Comparison of ENCODE assay signal across 13 mouse cellular contexts in genomic region chr10:122121290-122121970, GRCm38 (mm10). TPM values are rescaled to one million over a fixed set of nuclear protein-coding genes. Genes with fewer than 3 reads are reported as not detected.
DNase-seq lines count a peak whose midpoint lies in the region; ATAC-seq and TF ChIP-seq lines count a peak whose summit lies in the region.
"Had no signal": no experiment of that assay in that cellular context is flagged by ENCODE, and none has a peak within 500 bp of the region (broad histone marks: within the 10 kb centered on the region; RNA-seq: fewer than 3 reads in every experiment).

No protein-coding gene starts in this region.

- peak overlapping the region; percentile 52; the same call in 1 of the 2 replicates for H3K4me2 ChIP-seq in heart, embryonic 12.5 days
- H3K4me2 ChIP-seq in forebrain, embryonic 11.5 days (ENCODE audit: low read depth, low read length, severe bottlenecking): peak overlapping the region; percentile 39; the same call in 1 of the 2 replicates
- H3K4me2 ChIP-seq in hindbrain, embryonic 13.5 days: peak overlapping the region; percentile 40
- peak overlapping the region; percentile 53 for H3K4me2 ChIP-seq in midbrain, postnatal 0 days (ENCODE audit: low read depth, low read length, poor library complexity, severe bottlenecking)
- H3K4me2 ChIP-seq in intestine, embryonic 16.5 days (ENCODE audit: low read depth, low read length): no peak overlapping the region

- no peak overlapping the region for H3K4me3 ChIP-seq in heart, embryonic 12.5 days
- H3K4me3 ChIP-seq in forebrain, embryonic 11.5 days (ENCODE audit: low read depth, low read length): peak overlapping the region; percentile 17
- peak overlapping the region; percentile 16 for H3K4me3 ChIP-seq in hindbrain, embryonic 13.5 days
- H3K4me3 ChIP-seq in midbrain, postnatal 0 days (ENCODE audit: low read depth, low read length): peak overlapping the region; percentile 27
- no peak overlapping the region for H3K4me3 ChIP-seq in intestine, embryonic 16.5 days (ENCODE audit: low read length)
- H3K4me3 ChIP-seq: gastrocnemius, adult 2 months; myocyte had no signal

- no peak overlapping the region for H3K9ac ChIP-seq in heart, embryonic 12.5 days
- H3K9ac ChIP-seq in forebrain, embryonic 11.5 days (ENCODE audit: low read length): no peak overlapping the region; the same call in 1 of the 2 replicates
- no peak overlapping the region for H3K9ac ChIP-seq in hindbrain, embryonic 13.5 days
- H3K9ac ChIP-seq in midbrain, postnatal 0 days (replicated peaks; ENCODE audit: low read length, poor library complexity, severe bottlenecking): peak overlapping the region; percentile 50
- H3K9ac ChIP-seq in intestine, embryonic 16.5 days (ENCODE audit: low read depth, low read length): no peak overlapping the region

- H3K27ac ChIP-seq in heart, embryonic 12.5 days (ENCODE audit: poor library complexity, severe bottlenecking): peak overlapping the region; percentile 54
- no peak overlapping the region for H3K27ac ChIP-seq in forebrain, embryonic 11.5 days (ENCODE audit: low read depth, low read length)
- no peak overlapping the region for H3K27ac ChIP-seq in hindbrain, embryonic 13.5 days
- peak overlapping the region; percentile 47; the same call in 1 of the 2 replicates for H3K27ac ChIP-seq in midbrain, postnatal 0 days (ENCODE audit: low read depth, low read length)
- no peak overlapping the region for H3K27ac ChIP-seq in intestine, embryonic 16.5 days (ENCODE audit: low read length)
- H3K27ac ChIP-seq: gastrocnemius, adult 2 months had no signal

- H3K9me3 ChIP-seq in heart, embryonic 12.5 days (replicated peaks): no peaks in the 10 kb centered on the region
- no peaks in the 10 kb centered on the region for H3K9me3 ChIP-seq in forebrain, embryonic 11.5 days (ENCODE audit: control insufficient read depth, low read length)
- no peaks in the 10 kb centered on the region for H3K9me3 ChIP-seq in hindbrain, embryonic 13.5 days
- 0 out of 2 replicates have a peak, but pooled peaks cover 3% of the 10 kb centered on the region for H3K9me3 ChIP-seq in midbrain, postnatal 0 days (ENCODE audit: low read length)
- no peaks in the 10 kb centered on the region for H3K9me3 ChIP-seq in intestine, embryonic 16.5 days (ENCODE audit: control insufficient read depth, low read length)

- H3K36me3 ChIP-seq in heart, embryonic 12.5 days: no peaks in the 10 kb centered on the region
- H3K36me3 ChIP-seq in forebrain, embryonic 11.5 days (ENCODE audit: control insufficient read depth, insufficient read depth, low read length): no peaks in the 10 kb centered on the region
- H3K36me3 ChIP-seq in hindbrain, embryonic 13.5 days: no peaks in the 10 kb centered on the region
- H3K36me3 ChIP-seq in midbrain, postnatal 0 days (ENCODE audit: insufficient read depth, low read length): no peaks in the 10 kb centered on the region
- no peaks in the 10 kb centered on the region for H3K36me3 ChIP-seq in intestine, embryonic 16.5 days (ENCODE audit: control insufficient read depth, insufficient read depth, low read length)

- H3K4me1 ChIP-seq in heart, embryonic 12.5 days (replicated peaks): peaks cover 10% of the 10 kb centered on the region
- 0 out of 2 replicates have a peak, but pooled peaks cover 6% of the 10 kb centered on the region for H3K4me1 ChIP-seq in forebrain, embryonic 11.5 days (replicated peaks; ENCODE audit: control insufficient read depth, insufficient read depth, low read length)
- peaks cover 7% of the 10 kb centered on the region; the same call in 1 of the 2 replicates for H3K4me1 ChIP-seq in hindbrain, embryonic 13.5 days (replicated peaks)
- H3K4me1 ChIP-seq in midbrain, postnatal 0 days (ENCODE audit: insufficient read depth, low read length): 0 out of 2 replicates have a peak, but pooled peaks cover 3% of the 10 kb centered on the region
- H3K4me1 ChIP-seq in intestine, embryonic 16.5 days (ENCODE audit: control insufficient read depth, insufficient read depth, low read length): no peaks in the 10 kb centered on the region

- intact Hi-C loops in heart, postnatal 14 days (cut with DNase I): no loop called here

- H3K27me3 ChIP-seq in heart, embryonic 12.5 days (replicated peaks): no peaks in the 10 kb centered on the region
- H3K27me3 ChIP-seq in forebrain, embryonic 11.5 days (ENCODE audit: control insufficient read depth, insufficient read depth, low read length): no peaks in the 10 kb centered on the region
- no peaks in the 10 kb centered on the region for H3K27me3 ChIP-seq in hindbrain, embryonic 13.5 days
- H3K27me3 ChIP-seq in midbrain, postnatal 0 days (ENCODE audit: insufficient read depth, low read length): no peaks in the 10 kb centered on the region
- H3K27me3 ChIP-seq in intestine, embryonic 16.5 days (replicated peaks; ENCODE audit: control insufficient read depth, insufficient read depth, low read length): no peaks in the 10 kb centered on the region

- no peak for DNase-seq in heart, postnatal 14 days
- no peak for DNase-seq in forebrain, embryonic 11.5 days (ENCODE audit: low spot score)
- no peak for DNase-seq in midbrain, postnatal 0 days (ENCODE audit: low spot score)
- DNase-seq in lung, postnatal 25 days (ENCODE audit: low spot score): no peak
- DNase-seq in adrenal gland, postnatal 14 days: no peak
- DNase-seq: gastrocnemius, adult 2 months; kidney, postnatal 36 days; lung, postnatal 10 days had no signal

- ATAC-seq in heart, embryonic 12.5 days (ENCODE audit: insufficient number of reproducible peaks, low FRiP score): no peak
- ATAC-seq in forebrain, embryonic 11.5 days (replicated peaks; ENCODE audit: low FRiP score): peak; percentile 55; the same call in 1 of the 2 replicates
- ATAC-seq in hindbrain, embryonic 13.5 days (ENCODE audit: low FRiP score): no peak
- ATAC-seq in midbrain, postnatal 0 days (ENCODE audit: low FRiP score): no peak
- no peak for ATAC-seq in intestine, embryonic 16.5 days
- ATAC-seq: inflammation-experienced regulatory T-cells, adult 6 months had no signal

- TF ChIP-seq CTCF in midbrain, postnatal 0 days (IDR thresholded peaks at IDR 0.05): no peak

- WGBS in heart, embryonic 12.5 days: 88% methylated on average over 21 of the region's 21 CpGs
- 69% methylated on average over 21 of the region's 21 CpGs for WGBS in forebrain, embryonic 11.5 days
- 76% methylated on average over 21 of the region's 21 CpGs for WGBS in hindbrain, embryonic 13.5 days
- 36% methylated on average over 21 of the region's 21 CpGs for WGBS in midbrain, postnatal 0 days
- WGBS in intestine, embryonic 16.5 days: 88% methylated on average over 20 of the region's 21 CpGs

RNA-seq across cellular contexts. Expression of gene Rxylt1, which starts 24.3 kb away (rescaled TPM):
- polyA plus RNA-seq in heart, embryonic 12.5 days (2016; fragmentation: Nextera tagmentation; extraction: Ambion mirVana): 41.8 and 43.5 TPM in 2 replicates
- 10 to 100 TPM; 32.5 to 35.2 TPM for total RNA-seq in heart, postnatal 14 days (2021)
- 36.2 and 40.9 TPM in 2 replicates for polyA plus RNA-seq in forebrain, embryonic 11.5 days (2014; fragmentation: Nextera tagmentation; extraction: Ambion mirVana)
- 38.0 and 38.5 TPM in 2 replicates for polyA plus RNA-seq in hindbrain, embryonic 13.5 days (2015; fragmentation: Nextera tagmentation; extraction: Ambion mirVana)
- 24.4 and 31.8 TPM in 2 replicates for total RNA-seq in midbrain, postnatal 0 days (2014; rRNA removed)
- polyA plus RNA-seq in midbrain, postnatal 0 days (2015; fragmentation: Nextera tagmentation; extraction: Ambion mirVana): 48.9 and 54.9 TPM in 2 replicates
- 43.8 and 49.5 TPM in 2 replicates for polyA plus RNA-seq in intestine, embryonic 16.5 days (2015; fragmentation: Nextera tagmentation; extraction: Ambion mirVana)
- total RNA-seq in adrenal gland, postnatal 14 days (2021): 43.2 and 46.0 TPM in 2 replicates

Comparison
In these comparisons a context has a peak if more than half of its experiments do, and no peak if none do; other contexts are left out.
1. H3K27ac ChIP-seq: peak in heart, embryonic 12.5 days (single experiment) and midbrain, postnatal 0 days (single experiment); none in forebrain, embryonic 11.5 days (single experiment), hindbrain, embryonic 13.5 days (single experiment) and intestine, embryonic 16.5 days (single experiment).
2. H3K4me3 ChIP-seq: peak in forebrain, embryonic 11.5 days (single experiment), hindbrain, embryonic 13.5 days (single experiment) and midbrain, postnatal 0 days (single experiment); none in heart, embryonic 12.5 days (single experiment) and intestine, embryonic 16.5 days (single experiment).